31 mouse cellular contexts compared by ENCODE assay signal in genomic region chr2:166741445-166741844, GRCm38 (mm10).
"Had no signal": no experiment of that assay in that cellular context is flagged by ENCODE, and none has a peak within 500 bp of the region (broad histone marks: within the 10 kb centered on the region; RNA-seq: fewer than 3 reads in every experiment).

No protein-coding gene starts in this region.

- H3K9ac ChIP-seq: limb, embryonic 12.5 days; limb, embryonic 13.5 days; limb, embryonic 15.5 days; liver, embryonic 12.5 days; liver, embryonic 13.5 days; liver, embryonic 14.5 days; liver, embryonic 15.5 days; liver, postnatal 0 days; lung, embryonic 14.5 days; lung, embryonic 15.5 days; midbrain, embryonic 12.5 days; midbrain, embryonic 13.5 days; midbrain, embryonic 15.5 days; neural tube, embryonic 12.5 days had no signal

- H3K9me3 ChIP-seq: limb, embryonic 10.5 days; limb, embryonic 12.5 days; limb, embryonic 13.5 days; limb, embryonic 15.5 days; liver, embryonic 12.5 days; liver, embryonic 13.5 days; liver, embryonic 15.5 days; lung, embryonic 15.5 days; megakaryocyte, embryonic 14.5 days; midbrain, embryonic 10.5 days; midbrain, embryonic 12.5 days; midbrain, embryonic 13.5 days; midbrain, embryonic 15.5 days; neural tube, embryonic 12.5 days had no signal

- H3K4me3 ChIP-seq: limb, embryonic 10.5 days; limb, embryonic 12.5 days; limb, embryonic 13.5 days; limb, embryonic 15.5 days; liver, embryonic 12.5 days; liver, embryonic 13.5 days; liver, embryonic 15.5 days; lung, embryonic 15.5 days; megakaryocyte, embryonic 14.5 days; midbrain, embryonic 10.5 days; midbrain, embryonic 12.5 days; midbrain, embryonic 13.5 days; midbrain, embryonic 15.5 days; myocyte; neural tube, embryonic 12.5 days had no signal

- H3K27me3 ChIP-seq: limb, embryonic 12.5 days; limb, embryonic 13.5 days; limb, embryonic 15.5 days; liver, embryonic 13.5 days; lung, embryonic 15.5 days; midbrain, embryonic 12.5 days; midbrain, embryonic 13.5 days; midbrain, embryonic 15.5 days; neural tube, embryonic 12.5 days had no signal

- H3K27ac ChIP-seq: limb, embryonic 10.5 days; limb, embryonic 12.5 days; limb, embryonic 13.5 days; limb, embryonic 15.5 days; liver, embryonic 12.5 days; liver, embryonic 13.5 days; liver, embryonic 14.5 days; liver, embryonic 15.5 days; lung, embryonic 15.5 days; macrophage; midbrain, embryonic 10.5 days; midbrain, embryonic 12.5 days; midbrain, embryonic 13.5 days; midbrain, embryonic 15.5 days; neural tube, embryonic 12.5 days had no signal

- H3K4me1 ChIP-seq: midbrain, embryonic 13.5 days; midbrain, embryonic 15.5 days had no signal

- H3K4me2 ChIP-seq: limb, embryonic 12.5 days; limb, embryonic 13.5 days; limb, embryonic 15.5 days; liver, embryonic 11.5 days; liver, embryonic 12.5 days; liver, embryonic 13.5 days; liver, embryonic 15.5 days; lung, embryonic 14.5 days; lung, embryonic 15.5 days; midbrain, embryonic 12.5 days; midbrain, embryonic 13.5 days; midbrain, embryonic 15.5 days; neural tube, embryonic 12.5 days had no signal

- H3K36me3 ChIP-seq: limb, embryonic 10.5 days; limb, embryonic 12.5 days; limb, embryonic 13.5 days; limb, embryonic 15.5 days; liver, embryonic 12.5 days; liver, embryonic 13.5 days; liver, embryonic 15.5 days; lung, embryonic 15.5 days; midbrain, embryonic 10.5 days; midbrain, embryonic 12.5 days; midbrain, embryonic 13.5 days; midbrain, embryonic 15.5 days; neural tube, embryonic 12.5 days had no signal

- ATAC-seq: liver, embryonic 12.5 days; liver, postnatal 0 days; lung, postnatal 0 days; midbrain, embryonic 13.5 days; midbrain, embryonic 15.5 days; midbrain, embryonic 16.5 days had no signal

- DNase-seq: left cerebral cortex, postnatal 4 days; liver; liver, embryonic 13.5 days; liver, postnatal 0 days; lung, adult 18-20 months; lung, adult 2 months; lung, embryonic 14.5 days; lung, postnatal 10 days; lung, postnatal 14 days; lung, postnatal 36 days; lung, postnatal 4 days; midbrain, embryonic 14.5 days had no signal
